Mouse (Mus musculus) stomach, embryonic 16.5 days (tissue): ENCODE measurements around the gene Ncor1. TPM values are rescaled to one million over a fixed set of nuclear protein-coding genes. Genes with fewer than 3 reads are reported as not detected.
"Not testable (repeated sequence)": the region's sequence is repeated elsewhere in the genome, so short reads cannot be mapped to it uniquely, and the experiment has no call there.

ENCODE experiments used
- ATAC-seq: fragments of 200-750 bp; cut with Nextera tagmentation; 2 replicates; pipeline ENCODE4 v1.8.0; 2017; ENCODE audit warnings: moderate number of reproducible peaks, moderate TSS enrichment; ENCODE audit not compliant: insufficient read depth, low FRiP score
- H3K27ac ChIP-seq: fragments of 300-500 bp; sonication (generic); 2 replicates; pipeline ENCODE4 v1.5.1; 2014; ENCODE audit warnings: low read length
- H3K27me3 ChIP-seq: fragments of 300-500 bp; sonication (generic); 2 replicates; pipeline ENCODE4 v1.6.1; 2014; ENCODE audit warnings: low read length, control low read depth, mixed read lengths; ENCODE audit not compliant: control insufficient read depth, insufficient read depth
- H3K36me3 ChIP-seq: fragments of 300-500 bp; sonication (generic); 2 replicates; pipeline ENCODE4 v1.6.1; 2014; ENCODE audit warnings: low read length; ENCODE audit not compliant: control insufficient read depth, insufficient read depth
- H3K4me1 ChIP-seq: fragments of 300-500 bp; sonication (generic); 2 replicates; pipeline ENCODE4 v1.6.1; 2014; ENCODE audit warnings: low read length, control low read depth, mixed read lengths; ENCODE audit not compliant: control insufficient read depth, insufficient read depth
- H3K4me2 ChIP-seq: fragments of 300-500 bp; sonication (generic); 2 replicates; pipeline ENCODE4 v1.6.1; 2014; ENCODE audit warnings: low read depth, low read length, mixed read lengths
- H3K4me3 ChIP-seq: fragments of 300-500 bp; sonication (generic); replicated peaks from 2 replicates; pipeline ENCODE4 v1.5.1; 2014; ENCODE audit warnings: mild to moderate bottlenecking, low read length
- H3K9ac ChIP-seq: fragments of 300-500 bp; sonication (generic); 2 replicates; pipeline ENCODE4 v1.6.1; 2014; ENCODE audit warnings: low read length
- H3K9me3 ChIP-seq: fragments of 300-500 bp; sonication (generic); replicated peaks from 2 replicates; pipeline ENCODE4 v1.6.1; 2016; ENCODE audit warnings: low read length, control low read depth; ENCODE audit not compliant: control insufficient read depth
- WGBS: fragments of 180-500 bp; shearing (Covaris S2); extraction: QIAGEN DNeasy Blood & Tissue Kit; methylation state at CpG from one replicate; pipeline ENCODE4 v1.1.7; 2014; 5-methylcytosine and 5-hydroxymethylcytosine counted together
- polyA plus RNA-seq: library from polyadenylated mRNA; unstranded; fragments of >200 nt; fragmentation: Nextera tagmentation; extraction: Ambion mirVana; gene quantifications from 2 replicates; pipeline ENCODE4 v1.2.1, GENCODE M21; 2015

Ncor1 gene
- polyA plus RNA-seq, 1 experiment from 2014 or later: 52.7 TPM

DNA sequence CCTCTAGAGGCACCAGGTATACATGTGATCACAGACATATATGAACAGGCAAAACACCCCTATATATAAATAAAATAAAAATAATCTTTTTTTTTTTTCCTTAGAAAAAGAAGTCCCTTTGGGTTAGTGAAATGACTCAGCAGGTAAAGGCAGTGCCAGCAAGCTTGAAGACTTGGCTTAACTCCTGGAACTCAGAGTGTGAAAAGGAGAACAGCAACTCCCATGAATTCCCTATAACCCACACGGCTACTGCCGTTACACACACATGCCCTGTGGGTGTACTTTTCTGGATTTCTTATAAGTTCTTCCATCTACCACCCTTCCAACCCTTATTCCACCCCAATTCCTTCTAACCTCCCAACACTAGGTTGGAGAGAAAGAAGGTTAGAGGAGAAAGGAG is 152.5 kb downstream of the Ncor1 start:
- H3K4me2 ChIP-seq: no peak overlapping the region
- no peak overlapping the region for H3K9ac ChIP-seq
- H3K36me3 ChIP-seq: peaks cover 5% of the 10 kb centered on the region; the same call in 1 of the 2 replicates
- no peaks in the 10 kb centered on the region for H3K4me1 ChIP-seq
- ATAC-seq: no peak
- no peaks in the 10 kb centered on the region for H3K9me3 ChIP-seq
- no peaks in the 10 kb centered on the region for H3K27me3 ChIP-seq
- 90% methylated on average over 2 of the region's 2 CpGs for WGBS
- no peak overlapping the region for H3K4me3 ChIP-seq
- H3K27ac ChIP-seq: no peak overlapping the region

DNA sequence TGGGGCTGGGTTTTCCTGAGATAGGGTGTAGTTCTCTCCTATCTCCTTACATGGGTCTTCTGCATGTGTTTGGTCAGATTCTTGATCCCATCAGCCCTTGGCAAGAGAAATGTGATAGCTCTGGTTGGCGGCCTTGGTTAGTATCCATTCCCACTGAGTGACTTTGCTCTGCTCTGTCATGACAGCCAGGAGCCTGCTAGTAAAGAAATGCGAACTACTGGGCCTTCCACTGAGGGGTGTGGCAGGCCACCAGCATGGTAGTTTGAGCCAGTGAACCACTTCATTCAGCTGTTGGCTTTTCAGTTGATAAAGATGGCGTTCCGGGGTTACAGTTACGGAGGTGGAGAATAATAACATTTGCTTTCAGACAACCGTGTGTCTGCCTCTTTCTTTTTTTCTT is 159.5 kb downstream of the Ncor1 start:
- H3K4me3 ChIP-seq: no peak overlapping the region
- H3K9me3 ChIP-seq: no peaks in the 10 kb centered on the region
- H3K36me3 ChIP-seq: no peaks in the 10 kb centered on the region; the same call in 1 of the 2 replicates
- H3K4me1 ChIP-seq: no peaks in the 10 kb centered on the region
- no peaks in the 10 kb centered on the region for H3K27me3 ChIP-seq
- no peak overlapping the region for H3K9ac ChIP-seq
- no peak overlapping the region for H3K4me2 ChIP-seq
- 85% methylated on average over 6 of the region's 6 CpGs for WGBS
- H3K27ac ChIP-seq: no peak overlapping the region
- no peak for ATAC-seq

DNA sequence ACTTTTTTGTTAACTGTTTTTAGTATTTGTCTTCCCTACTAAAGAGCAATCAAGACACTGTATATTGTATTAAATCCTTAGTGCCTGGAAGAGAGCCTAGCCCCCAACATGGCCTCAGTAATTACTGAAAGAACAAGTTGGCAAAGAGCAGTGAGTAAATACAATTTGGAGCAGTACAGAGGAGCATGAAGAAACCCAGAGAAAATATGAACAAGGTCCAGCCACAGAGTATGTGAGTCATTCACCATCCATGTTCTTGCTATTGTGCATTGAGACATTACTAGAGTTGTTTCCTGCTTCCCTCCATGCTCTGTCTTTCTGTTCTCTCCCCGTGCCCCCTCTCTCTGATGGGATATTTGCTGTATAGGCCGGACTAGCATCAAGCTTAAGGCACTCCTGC is 164.2 kb downstream of the Ncor1 start:
- Histone ChIP-seq H3K4me1 (no peaks in the 10 kb centered on the region), H3K27me3 (no peaks in the 10 kb centered on the region), H3K9ac (no peak overlapping the region), H3K4me3 (no peak overlapping the region), H3K36me3 (no peaks in the 10 kb centered on the region; the same call in 1 of the 2 replicates), H3K27ac (no peak overlapping the region), H3K4me2 (no peak overlapping the region), H3K9me3 (no peaks in the 10 kb centered on the region)
- ATAC-seq: no peak
- 85% methylated on average over 2 of the region's 2 CpGs for WGBS

DNA sequence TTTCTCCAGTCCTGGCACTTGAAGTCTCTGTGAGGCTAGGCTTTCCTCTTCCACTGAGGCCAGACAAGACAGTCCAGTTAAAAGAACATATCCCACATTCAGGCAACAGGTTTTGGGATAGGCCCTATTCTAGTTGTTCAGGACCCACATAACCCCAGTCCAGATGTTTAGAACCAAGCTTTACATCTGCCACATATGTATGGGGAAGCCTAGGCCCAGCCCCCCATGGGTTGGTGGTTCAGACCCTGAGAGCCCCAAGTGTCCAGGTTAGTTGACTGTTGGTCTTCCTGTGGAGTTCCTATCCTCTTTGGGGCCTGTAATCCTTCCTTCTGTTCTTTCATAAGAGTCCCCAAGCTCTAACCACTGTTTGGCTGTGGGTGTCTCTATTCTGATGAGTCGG is 170.6 kb downstream of the Ncor1 start:
- no peaks in the 10 kb centered on the region for H3K27me3 ChIP-seq
- H3K9ac ChIP-seq: no peak overlapping the region
- H3K4me1 ChIP-seq: no peaks in the 10 kb centered on the region
- no peak for ATAC-seq
- H3K36me3 ChIP-seq: no peaks in the 10 kb centered on the region; the same call in 1 of the 2 replicates
- WGBS: 93% methylated on average over 1 of the region's 1 CpGs
- H3K27ac ChIP-seq: no peak overlapping the region
- H3K4me2 ChIP-seq: no peak overlapping the region
- H3K9me3 ChIP-seq: no peaks in the 10 kb centered on the region
- no peak overlapping the region for H3K4me3 ChIP-seq

DNA sequence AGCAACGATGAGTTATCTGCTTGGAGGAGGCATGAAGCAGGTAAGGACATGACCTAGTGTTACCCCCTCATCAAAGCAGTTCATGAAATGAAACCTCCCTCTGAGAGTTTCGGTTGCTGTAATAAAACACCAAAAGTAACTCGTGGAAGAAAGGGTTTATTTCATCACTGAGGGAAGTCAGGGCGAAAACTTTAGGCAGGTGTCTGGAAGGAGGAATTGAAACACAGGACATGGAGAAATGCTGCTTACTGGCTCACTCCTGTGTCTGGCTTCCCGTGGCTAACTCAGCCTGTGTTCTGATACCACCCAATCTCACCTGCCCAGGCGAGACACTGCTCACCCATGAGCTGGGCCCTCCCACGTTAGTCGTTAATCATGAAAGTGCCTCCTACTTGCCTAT is 173.3 kb downstream of the Ncor1 start:
- no peak overlapping the region for H3K27ac ChIP-seq
- peaks cover 7% of the 10 kb centered on the region; the same call in 1 of the 2 replicates for H3K4me1 ChIP-seq
- no peak overlapping the region for H3K9ac ChIP-seq
- no peaks in the 10 kb centered on the region; the same call in 1 of the 2 replicates for H3K36me3 ChIP-seq
- H3K4me3 ChIP-seq: no peak overlapping the region
- H3K27me3 ChIP-seq: no peaks in the 10 kb centered on the region
- no peaks in the 10 kb centered on the region for H3K9me3 ChIP-seq
- no peak overlapping the region for H3K4me2 ChIP-seq
- ATAC-seq: no peak
- 88% methylated on average over 8 of the region's 8 CpGs for WGBS

DNA sequence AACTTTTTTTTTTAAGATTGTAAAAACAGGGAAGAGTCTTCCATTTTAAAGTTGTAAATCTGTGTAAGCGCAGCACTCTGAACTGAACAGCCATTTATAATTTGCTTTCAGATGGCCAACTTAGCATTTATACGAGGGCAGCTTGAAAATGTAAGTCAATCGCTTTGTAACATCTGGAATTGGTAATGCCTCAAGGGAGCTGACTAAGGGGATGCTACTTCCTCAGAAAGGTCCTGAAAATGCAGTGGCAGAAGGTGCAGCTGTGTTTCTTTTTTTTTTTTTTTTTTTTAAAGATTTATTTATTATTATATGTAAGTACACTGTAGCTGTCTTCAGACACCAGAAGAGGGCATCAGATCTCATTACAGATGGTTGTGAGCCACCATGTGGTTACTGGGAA is 174.3 kb downstream of the Ncor1 start:
- H3K4me3 ChIP-seq, ATAC-seq, H3K9ac ChIP-seq, H3K36me3 ChIP-seq, H3K27me3 ChIP-seq, H3K9me3 ChIP-seq, H3K4me1 ChIP-seq, H3K4me2 ChIP-seq, H3K27ac ChIP-seq: not testable (repeated sequence)
- 93% methylated on average over 3 of the region's 3 CpGs for WGBS

DNA sequence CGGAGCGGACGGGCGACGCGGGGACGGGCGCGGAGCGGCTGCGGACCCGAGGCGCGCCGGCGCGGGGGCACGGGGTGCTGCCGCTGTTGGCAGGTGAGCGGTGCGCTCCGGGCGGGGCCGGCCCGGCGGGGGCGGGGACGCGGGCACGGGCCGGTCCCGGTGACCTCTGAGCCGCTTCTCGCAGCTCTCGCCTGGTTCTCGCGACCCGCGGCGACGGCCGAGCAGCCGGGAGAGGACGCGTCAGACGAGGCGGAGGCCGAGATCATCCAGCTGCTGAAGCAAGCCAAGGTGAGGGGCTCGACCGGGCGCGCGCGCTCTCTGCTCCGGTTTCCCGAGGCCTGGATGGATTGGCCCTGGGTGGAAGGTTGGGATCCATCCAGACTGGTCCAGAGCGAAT is 176.7 kb downstream of the Ncor1 start:
- peak overlapping the region; percentile 86 for H3K9ac ChIP-seq
- no peaks in the 10 kb centered on the region for H3K27me3 ChIP-seq
- peak overlapping the region; percentile 74 for H3K4me2 ChIP-seq
- peaks cover 7% of the 10 kb centered on the region; the same call in 1 of the 2 replicates for H3K4me1 ChIP-seq
- no peaks in the 10 kb centered on the region; the same call in 1 of the 2 replicates for H3K36me3 ChIP-seq
- WGBS: under 1% methylated on average over 45 of the region's 57 CpGs
- no peaks in the 10 kb centered on the region for H3K9me3 ChIP-seq
- ATAC-seq: peak; percentile 76
- H3K27ac ChIP-seq: peak overlapping the region; percentile 93
- H3K4me3 ChIP-seq: peak overlapping the region; percentile 87

DNA sequence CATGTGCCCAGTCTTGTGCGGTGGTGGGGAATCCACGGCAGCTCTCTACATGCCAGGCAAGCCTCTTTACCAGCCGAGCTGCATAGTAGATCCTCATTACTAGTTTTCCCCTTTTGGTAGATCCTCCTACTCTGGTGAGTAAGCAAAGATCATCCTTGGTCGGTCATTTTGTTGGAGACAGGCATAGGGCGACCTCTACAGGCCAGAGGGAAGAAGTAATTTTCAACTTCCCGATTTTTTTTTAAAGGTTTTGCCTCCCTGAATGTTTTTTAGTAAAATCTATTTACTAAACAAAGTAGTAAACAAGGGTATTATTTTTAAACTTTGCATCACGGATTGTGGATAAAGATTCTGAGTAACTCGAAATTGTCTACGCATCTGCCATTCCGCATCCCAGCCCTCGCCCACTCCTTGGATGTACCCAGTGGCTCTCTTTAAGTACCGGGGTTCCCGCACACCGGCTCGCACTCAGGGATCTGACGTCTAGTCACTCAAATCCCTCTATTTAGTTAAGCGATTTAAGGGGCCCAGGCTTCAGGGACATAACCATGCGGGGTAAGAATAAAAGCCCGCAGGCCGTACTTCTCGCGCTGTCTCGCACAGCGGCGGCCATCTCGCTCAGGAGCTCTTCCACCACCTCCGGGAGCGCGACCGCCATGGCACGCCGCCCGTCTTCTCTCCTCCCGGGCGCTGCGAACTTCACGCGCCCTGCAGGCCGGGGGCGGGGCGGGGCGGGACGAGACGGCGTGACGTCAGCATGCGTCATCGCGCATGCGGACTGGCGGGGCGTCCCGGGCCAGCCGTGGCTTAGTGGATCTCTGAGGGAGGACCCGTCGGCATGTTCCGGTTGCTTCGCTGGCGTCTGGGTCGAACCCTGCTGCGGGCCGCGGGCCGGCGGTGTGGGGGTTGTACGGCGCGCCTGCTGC is 177.4 kb downstream of the Ncor1 start, which contains the start of the genes Zswim7 and Ttc19:
Gene Zswim7, minus strand, starts transcription at position 701 of the 926 bp plus-strand sequence.
Gene Ttc19, plus strand, starts transcription at position 799 of the 926 bp plus-strand sequence.
- ATAC-seq: peak; percentile 96
- Histone ChIP-seq H3K9ac (peak within 1 kb of the TSS; percentile 86), H3K27me3 (no peaks in the 10 kb centered on the region), H3K27ac (peak within 1 kb of the TSS; percentile 93), H3K9me3 (no peaks in the 10 kb centered on the region), H3K4me2 (peak within 1 kb of the TSS; percentile 74), H3K4me1 (peaks cover 7% of the 10 kb centered on the region; the same call in 1 of the 2 replicates), H3K36me3 (no peaks in the 10 kb centered on the region; the same call in 1 of the 2 replicates), H3K4me3 (peak within 1 kb of the TSS; percentile 87)
- WGBS: under 1% methylated on average over 68 of the region's 68 CpGs

DNA sequence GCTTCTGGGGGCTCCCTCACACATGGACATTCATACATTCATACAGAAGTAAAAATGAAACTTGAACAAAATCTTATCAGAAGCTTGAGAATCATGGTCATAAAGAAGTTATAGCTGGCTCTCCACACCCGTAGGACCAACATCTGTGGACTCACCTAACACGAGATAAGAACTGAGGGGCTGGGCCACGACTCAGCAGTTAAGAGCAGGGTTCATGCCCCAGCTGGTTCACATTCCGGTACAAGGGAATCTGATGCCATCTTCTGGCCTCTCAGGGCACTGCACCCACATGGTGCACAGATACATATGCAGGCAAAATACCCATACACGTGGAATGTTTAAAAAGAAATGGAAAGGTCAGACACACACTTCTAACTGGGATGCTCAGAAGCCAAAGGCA is 180.3 kb downstream of the Ncor1 start:
- Histone ChIP-seq H3K36me3 (no peaks in the 10 kb centered on the region), H3K4me3 (no peak overlapping the region), H3K4me2 (no peak overlapping the region), H3K27me3 (no peaks in the 10 kb centered on the region), H3K9ac (no peak overlapping the region), H3K9me3 (no peaks in the 10 kb centered on the region), H3K4me1 (peaks cover 7% of the 10 kb centered on the region; the same call in 1 of the 2 replicates), H3K27ac (no peak overlapping the region)
- WGBS: 16% methylated on average over 5 of the region's 5 CpGs
- no peak for ATAC-seq
